Mouse (Mus musculus): ENCODE results near the gene Ift22.

DNA sequence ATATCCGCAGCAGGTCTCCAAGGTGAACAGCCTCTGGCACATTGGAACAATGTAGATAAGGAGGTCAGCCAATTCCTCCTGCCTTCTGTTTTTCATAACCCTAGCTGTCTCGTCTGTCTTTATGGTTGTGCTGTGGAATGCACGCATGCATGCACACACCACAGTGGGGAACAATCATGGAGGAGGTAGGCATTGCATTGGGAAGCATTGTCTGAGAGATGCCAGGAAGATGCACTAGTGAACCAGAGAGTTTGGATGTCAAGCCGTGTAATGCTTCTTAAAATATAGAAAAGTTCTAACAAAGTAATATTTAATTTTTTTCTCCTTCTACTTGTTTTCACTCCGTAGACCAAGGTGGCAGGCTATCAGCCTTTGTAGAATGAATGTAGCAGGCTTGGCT, 25.0 kb downstream of the Ift22 start:
- TF ChIP-seq CTCF (IDR thresholded peaks at IDR 0.05; ENCODE audit: borderline replicate concordance, extremely low read depth, insufficient read depth, insufficient read length) = no peak
- TF ChIP-seq POLR2A (IDR thresholded peaks at IDR 0.05; ENCODE audit: borderline replicate concordance, extremely low read depth, insufficient read depth, insufficient read length, poor library complexity, severe bottlenecking) = no peak

Measured in brain, embryonic 14.5 days (tissue).